Mouse (Mus musculus) kidney, embryonic 14.5 days (tissue): ENCODE measurements around the gene Pax1. TPM values are rescaled to one million over a fixed set of nuclear protein-coding genes. Genes with fewer than 3 reads are reported as not detected.

Source experiments
- ATAC-seq: fragments of 200-750 bp; cut with Nextera tagmentation; 2 replicates; pipeline ENCODE4 v1.8.0; 2017; ENCODE audit warnings: moderate number of reproducible peaks, mild to moderate bottlenecking, moderate TSS enrichment, moderate library complexity; ENCODE audit not compliant: low FRiP score, low TSS enrichment
- H3K27ac ChIP-seq: fragments of 300-500 bp; sonication (generic); 2 replicates; pipeline ENCODE4 v1.5.1; 2014; ENCODE audit warnings: low read depth, mild to moderate bottlenecking, low read length, moderate library complexity, mixed read lengths
- H3K27me3 ChIP-seq: fragments of 300-500 bp; sonication (generic); 2 replicates; pipeline ENCODE4 v1.6.1; 2014; ENCODE audit warnings: mild to moderate bottlenecking, low read length; ENCODE audit not compliant: control insufficient read depth, insufficient read depth
- H3K36me3 ChIP-seq: fragments of 300-500 bp; sonication (generic); 2 replicates; pipeline ENCODE4 v1.6.1; 2014; ENCODE audit warnings: low read length, mixed read lengths; ENCODE audit not compliant: control insufficient read depth, insufficient read depth
- H3K4me1 ChIP-seq: fragments of 300-500 bp; sonication (generic); 2 replicates; pipeline ENCODE4 v1.6.1; 2014; ENCODE audit warnings: low read length, mixed read lengths; ENCODE audit not compliant: control insufficient read depth, insufficient read depth
- H3K4me2 ChIP-seq: fragments of 300-500 bp; sonication (generic); replicated peaks from 2 replicates; pipeline ENCODE4 v1.6.1; 2014; ENCODE audit warnings: low read depth, mild to moderate bottlenecking, low read length
- H3K4me3 ChIP-seq: fragments of 300-500 bp; sonication (generic); 2 replicates; pipeline ENCODE4 v1.5.1; 2014; ENCODE audit warnings: mild to moderate bottlenecking, low read length
- H3K9ac ChIP-seq: fragments of 300-500 bp; sonication (generic); 2 replicates; pipeline ENCODE4 v1.6.1; 2014; ENCODE audit warnings: low read depth, mild to moderate bottlenecking, low read length, moderate library complexity
- H3K9me3 ChIP-seq: fragments of 300-500 bp; sonication (generic); 2 replicates; pipeline ENCODE4 v1.6.1; 2016; ENCODE audit warnings: low read length; ENCODE audit not compliant: control insufficient read depth
- WGBS: fragments of 180-500 bp; shearing (Covaris S2); extraction: QIAGEN DNeasy Blood & Tissue Kit; methylation state at CpG from one replicate; pipeline ENCODE4 v1.1.7; 2014; 5-methylcytosine and 5-hydroxymethylcytosine counted together
- polyA plus RNA-seq: library from polyadenylated mRNA; unstranded; fragments of >200 nt; fragmentation: Nextera tagmentation; extraction: Ambion mirVana; gene quantifications from 2 replicates; pipeline ENCODE4 v1.2.1, GENCODE M21; 2014

Gene Pax1
- polyA plus RNA-seq, 1 experiment from 2014 or later = not detected

GRCm38 (mm10) chr2:147360856-147361255 lies 869 bp upstream of the Pax1 start:
- ATAC-seq = no peak
- Histone ChIP-seq H3K36me3 (no peaks in the 10 kb centered on the region), H3K9me3 (no peaks in the 10 kb centered on the region), H3K9ac (no peak overlapping the region), H3K27me3 (peaks cover 93% of the 10 kb centered on the region), H3K4me1 (no peaks in the 10 kb centered on the region), H3K4me3 (no peak overlapping the region), H3K27ac (no peak overlapping the region), H3K4me2 (no peak overlapping the region)
- 2% methylated on average over 5 of the region's 5 CpGs for WGBS

GRCm38 (mm10) chr2:147362316-147362715 lies 591 bp downstream of the Pax1 start:
- Histone ChIP-seq H3K9ac (no peak overlapping the region), H3K4me2 (0 out of 2 replicates have a peak overlapping the region, but pooled peaks have one; percentile 5), H3K36me3 (no peaks in the 10 kb centered on the region), H3K9me3 (no peaks in the 10 kb centered on the region), H3K27me3 (peaks cover 95% of the 10 kb centered on the region), H3K27ac (no peak overlapping the region), H3K4me1 (no peaks in the 10 kb centered on the region), H3K4me3 (no peak overlapping the region)
- WGBS = 1% methylated on average over 18 of the region's 18 CpGs
- ATAC-seq = peak; percentile 87

- Histone ChIP-seq H3K36me3 (no peaks in the 10 kb centered on the region), H3K4me3 (no peak overlapping the region), H3K4me2 (no peak overlapping the region), H3K9ac (no peak overlapping the region), H3K27me3 (peaks cover 96% of the 10 kb centered on the region), H3K9me3 (no peaks in the 10 kb centered on the region), H3K4me1 (no peaks in the 10 kb centered on the region), H3K27ac (no peak overlapping the region)
- no peak for ATAC-seq
- 5% methylated on average over 6 of the region's 6 CpGs for WGBS
Observed at GRCm38 (mm10) chr2:147363401-147364130, 1.8 kb downstream of the Pax1 start.

- Histone ChIP-seq H3K4me2 (no peak overlapping the region), H3K4me1 (no peaks in the 10 kb centered on the region), H3K36me3 (no peaks in the 10 kb centered on the region), H3K27ac (no peak overlapping the region), H3K4me3 (no peak overlapping the region), H3K9ac (no peak overlapping the region), H3K27me3 (peaks cover 90% of the 10 kb centered on the region), H3K9me3 (no peaks in the 10 kb centered on the region)
- 4% methylated on average over 6 of the region's 6 CpGs for WGBS
- no peak for ATAC-seq
Observed at GRCm38 (mm10) chr2:147364198-147364597, 2.5 kb downstream of the Pax1 start.

GRCm38 (mm10) chr2:147364982-147365907 lies 3.5 kb downstream of the Pax1 start:
- H3K4me1 ChIP-seq = no peaks in the 10 kb centered on the region
- H3K4me2 ChIP-seq = peak overlapping the region; percentile 42
- no peak overlapping the region for H3K27ac ChIP-seq
- peak; percentile 43 for ATAC-seq
- no peak overlapping the region for H3K9ac ChIP-seq
- H3K36me3 ChIP-seq = no peaks in the 10 kb centered on the region
- H3K27me3 ChIP-seq = peaks cover 90% of the 10 kb centered on the region
- WGBS = under 1% methylated on average over 74 of the region's 80 CpGs
- H3K4me3 ChIP-seq = peak overlapping the region; percentile 25; the same call in 1 of the 2 replicates
- H3K9me3 ChIP-seq = no peaks in the 10 kb centered on the region

GRCm38 (mm10) chr2:147365908-147366630 lies 4.3 kb downstream of the Pax1 start:
- 0 out of 2 replicates have a peak overlapping the region, but pooled peaks have one; percentile 25 for H3K4me3 ChIP-seq

GRCm38 (mm10) chr2:147367246-147367820 lies 5.6 kb downstream of the Pax1 start:
- Histone ChIP-seq H3K4me3 (no peak overlapping the region), H3K4me2 (no peak overlapping the region), H3K36me3 (no peaks in the 10 kb centered on the region), H3K27ac (no peak overlapping the region), H3K4me1 (no peaks in the 10 kb centered on the region), H3K9me3 (no peaks in the 10 kb centered on the region), H3K27me3 (peaks cover 91% of the 10 kb centered on the region), H3K9ac (no peak overlapping the region)
- no peak for ATAC-seq
- WGBS = 2% methylated on average over 12 of the region's 12 CpGs

More at GRCm38 (mm10) chr2:147365908-147366630, 4.3 kb downstream of the Pax1 start:
- no peaks in the 10 kb centered on the region for H3K4me1 ChIP-seq
- no peak for ATAC-seq
- WGBS = 1% methylated on average over 36 of the region's 36 CpGs
- no peak overlapping the region for H3K9ac ChIP-seq
- no peaks in the 10 kb centered on the region for H3K36me3 ChIP-seq
- H3K4me2 ChIP-seq = no peak overlapping the region
- no peak overlapping the region for H3K27ac ChIP-seq
- H3K9me3 ChIP-seq = no peaks in the 10 kb centered on the region
- peaks cover 91% of the 10 kb centered on the region for H3K27me3 ChIP-seq

GRCm38 (mm10) chr2:147367911-147368591 lies 6.3 kb downstream of the Pax1 start:
- Histone ChIP-seq H3K27ac (no peak overlapping the region), H3K36me3 (no peaks in the 10 kb centered on the region), H3K9ac (no peak overlapping the region), H3K27me3 (peaks cover 89% of the 10 kb centered on the region), H3K4me1 (no peaks in the 10 kb centered on the region), H3K4me2 (no peak overlapping the region), H3K4me3 (no peak overlapping the region), H3K9me3 (no peaks in the 10 kb centered on the region)
- ATAC-seq = no peak
- 1% methylated on average over 32 of the region's 32 CpGs for WGBS
